Mouse (Mus musculus): ENCODE data around the gene Olfr775. TPM values are rescaled to one million over a fixed set of nuclear protein-coding genes. Genes with fewer than 3 reads are reported as not detected.

Olfr775 gene
- not detected for total RNA-seq (2021)
- long read RNA-seq, experiment 1, result 0 reads
- long read RNA-seq, experiment 2, result 0 reads

GRCm38 (mm10) chr10:129248112-129248511 is at the start of gene Olfr775:
Olfr775 (plus strand) TSS chr10:129248412.
- DNase-seq, result no peak

GRCm38 (mm10) chr10:129230737-129231136 is 17.5 kb upstream of the Olfr775 start:
- no peak for DNase-seq

GRCm38 (mm10) chr10:129235904-129236303 is 12.3 kb upstream of the Olfr775 start, which contains the start of gene Olfr774:
Olfr774 (plus strand) TSS chr10:129236204.
- DNase-seq, result no peak

GRCm38 (mm10) chr10:129258827-129259226 is 10.6 kb downstream of the Olfr775 start, which contains the start of gene Olfr776:
Olfr776 (plus strand) TSS chr10:129259127.
- DNase-seq, result no peak

- no peak for DNase-seq
These were observed 22.9 kb downstream of the Olfr775 start, which contains the start of gene Olfr777 for GRCm38 (mm10) chr10:129271081-129271535. Olfr777 (minus strand) TSS chr10:129271485.

Other genes with a start within 250 kb of the Olfr775 start
- gene Olfr763, start 237.6 kb upstream of the Olfr775 start, total RNA-seq (2021), result not detected
- not detected for gene Olfr764-ps1, start 208.5 kb upstream of the Olfr775 start, total RNA-seq (2021)
- gene Olfr765, start 198.4 kb upstream of the Olfr775 start, total RNA-seq (2021), result not detected
- gene Olfr766-ps1, start 179.4 kb upstream of the Olfr775 start, total RNA-seq (2021), result not detected
- not detected for gene Olfr767, start 165.5 kb upstream of the Olfr775 start, total RNA-seq (2021)
- not detected for gene Olfr768, start 149.0 kb upstream of the Olfr775 start, total RNA-seq (2021)
- gene Olfr769, start 130.6 kb upstream of the Olfr775 start, total RNA-seq (2021), result not detected
- gene Olfr770, start 109.4 kb upstream of the Olfr775 start, total RNA-seq (2021), result not detected
- not detected for gene Olfr771, start 83.7 kb upstream of the Olfr775 start, total RNA-seq (2021)
- gene Olfr772, start 70.5 kb upstream of the Olfr775 start, total RNA-seq (2021), result not detected
- not detected for gene Olfr773, start 61.0 kb upstream of the Olfr775 start, total RNA-seq (2021)
- gene Olfr774, start 12.2 kb upstream of the Olfr775 start, total RNA-seq (2021), result not detected
- not detected for gene Olfr776, start 10.7 kb downstream of the Olfr775 start, total RNA-seq (2021)
- gene Olfr777, start 23.1 kb downstream of the Olfr775 start, total RNA-seq (2021), result not detected
- not detected for gene Olfr780, start 69.7 kb downstream of the Olfr775 start, total RNA-seq (2021)
- gene Olfr781, start 80.4 kb downstream of the Olfr775 start, total RNA-seq (2021), result not detected
- not detected for gene Olfr782, start 100.4 kb downstream of the Olfr775 start, total RNA-seq (2021)
- not detected for gene Olfr784, start 135.7 kb downstream of the Olfr775 start, total RNA-seq (2021)
- gene Olfr785, start 157.0 kb downstream of the Olfr775 start, total RNA-seq (2021), result not detected
- gene Olfr786, start 178.9 kb downstream of the Olfr775 start, total RNA-seq (2021), result not detected
- gene Olfr787, start 213.4 kb downstream of the Olfr775 start, total RNA-seq (2021), result not detected
- not detected for gene Olfr788, start 222.6 kb downstream of the Olfr775 start, total RNA-seq (2021)
- not detected for gene Olfr789, start 236.3 kb downstream of the Olfr775 start, total RNA-seq (2021)